Mouse (Mus musculus) CD4-positive, CD25-positive, alpha-beta regulatory T cell, adult 4 months (primary cell): ENCODE results near the gene Il4ra. TPM values are rescaled to one million over a fixed set of nuclear protein-coding genes. Genes with fewer than 3 reads are reported as not detected.

Source experiments
- ATAC-seq: one replicate; pipeline ENCODE4 v1.8.0; 2017
- polyA plus RNA-seq, 2 experiments: library from polyadenylated mRNA; unstranded; fragments of 100-300 nt; shearing (Covaris generic); gene quantifications; one replicate each; pipeline ENCODE4 v1.2.1; 2017

The Il4ra gene
- polyA plus RNA-seq, 2 experiments from 2014 or later, result 102 to 165 TPM

DNA sequence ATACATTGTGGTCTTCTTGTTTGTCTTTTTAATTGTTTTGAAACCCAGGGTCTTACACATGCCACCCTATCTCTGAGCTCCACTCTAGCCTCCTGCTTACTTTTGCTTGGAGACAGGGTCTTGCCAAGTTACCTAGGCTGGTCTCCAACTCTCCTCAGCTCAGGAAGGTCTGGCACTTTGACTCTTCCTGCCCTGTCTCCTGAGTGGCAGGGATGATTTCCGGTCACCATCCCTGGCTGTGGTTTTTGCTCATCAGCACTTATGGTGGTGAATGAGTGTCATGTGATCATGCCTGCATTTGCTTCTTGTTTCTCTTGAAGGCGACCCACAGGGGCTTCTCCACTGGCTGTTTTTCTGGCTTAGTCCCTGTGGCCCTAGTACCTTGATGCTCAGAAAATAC, 21.9 kb downstream of the Il4ra start:
- ATAC-seq, result no peak

GRCm38 (mm10) chr7:125574832-125575231, 22.9 kb downstream of the Il4ra start:
- ATAC-seq, result no peak

GRCm38 (mm10) chr7:125575738-125576540, 24.0 kb downstream of the Il4ra start:
- no peak for ATAC-seq

DNA sequence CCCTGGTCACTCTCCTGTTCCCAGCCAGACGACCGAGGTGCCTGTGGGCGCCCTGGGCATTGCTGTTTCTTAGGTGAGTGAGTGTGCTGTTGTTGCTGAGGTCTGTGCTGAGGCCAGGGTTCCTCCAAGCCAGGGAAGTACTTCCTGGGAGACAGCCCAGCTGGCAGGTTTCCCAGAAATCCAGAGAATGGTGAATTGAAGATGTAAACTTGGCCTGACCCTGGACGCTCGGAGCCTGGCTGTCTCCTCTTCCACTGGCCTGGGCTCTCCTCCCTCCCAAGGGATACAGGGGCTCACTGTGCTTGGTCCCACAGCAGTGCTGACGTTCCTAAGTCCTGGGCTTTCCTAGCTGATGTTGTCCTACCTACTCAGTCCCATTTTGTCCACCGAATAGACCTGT, 25.1 kb downstream of the Il4ra start:
- ATAC-seq, result no peak

GRCm38 (mm10) chr7:125577486-125578088, 25.7 kb downstream of the Il4ra start:
- ATAC-seq, result no peak

DNA sequence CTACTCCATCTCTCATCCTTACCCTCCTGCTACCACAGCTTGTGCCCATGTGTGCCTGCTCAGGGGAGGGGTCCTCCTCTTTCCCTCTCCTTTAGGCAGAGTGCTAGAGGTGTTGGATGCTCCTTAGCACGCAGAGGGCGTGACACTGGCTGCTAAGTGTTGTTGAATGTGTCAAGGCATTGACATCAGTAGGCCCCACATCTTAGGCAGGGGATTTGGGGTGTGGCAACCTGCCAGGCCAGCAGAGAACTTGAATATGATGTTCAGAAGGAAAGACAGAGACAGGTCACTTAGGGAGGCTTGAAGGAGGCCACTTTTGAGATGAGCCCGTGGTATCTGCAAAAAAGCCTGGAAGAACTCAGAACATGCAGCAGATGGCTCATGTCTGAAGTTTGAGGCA, 26.2 kb downstream of the Il4ra start:
- ATAC-seq, result no peak

- ATAC-seq, result peak; percentile 46
These were observed 27.8 kb downstream of the Il4ra start for GRCm38 (mm10) chr7:125579545-125580219.

DNA sequence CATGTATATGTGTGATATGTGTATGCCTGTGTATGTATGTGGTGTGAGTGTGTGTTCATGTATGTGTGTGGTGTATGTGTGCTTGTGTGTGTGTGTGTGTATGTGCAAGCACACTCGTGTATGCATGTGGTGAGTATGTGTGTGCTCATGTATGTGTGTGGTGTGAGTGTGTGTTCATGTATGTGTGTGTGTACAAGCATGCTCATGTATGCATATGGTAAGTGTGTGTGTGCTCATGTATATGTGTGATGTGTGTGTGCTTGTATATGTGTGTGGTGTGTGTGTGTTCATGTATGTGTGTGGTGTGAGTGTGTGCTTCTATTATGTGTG, 28.3 kb downstream of the Il4ra start:
- no peak for ATAC-seq

DNA sequence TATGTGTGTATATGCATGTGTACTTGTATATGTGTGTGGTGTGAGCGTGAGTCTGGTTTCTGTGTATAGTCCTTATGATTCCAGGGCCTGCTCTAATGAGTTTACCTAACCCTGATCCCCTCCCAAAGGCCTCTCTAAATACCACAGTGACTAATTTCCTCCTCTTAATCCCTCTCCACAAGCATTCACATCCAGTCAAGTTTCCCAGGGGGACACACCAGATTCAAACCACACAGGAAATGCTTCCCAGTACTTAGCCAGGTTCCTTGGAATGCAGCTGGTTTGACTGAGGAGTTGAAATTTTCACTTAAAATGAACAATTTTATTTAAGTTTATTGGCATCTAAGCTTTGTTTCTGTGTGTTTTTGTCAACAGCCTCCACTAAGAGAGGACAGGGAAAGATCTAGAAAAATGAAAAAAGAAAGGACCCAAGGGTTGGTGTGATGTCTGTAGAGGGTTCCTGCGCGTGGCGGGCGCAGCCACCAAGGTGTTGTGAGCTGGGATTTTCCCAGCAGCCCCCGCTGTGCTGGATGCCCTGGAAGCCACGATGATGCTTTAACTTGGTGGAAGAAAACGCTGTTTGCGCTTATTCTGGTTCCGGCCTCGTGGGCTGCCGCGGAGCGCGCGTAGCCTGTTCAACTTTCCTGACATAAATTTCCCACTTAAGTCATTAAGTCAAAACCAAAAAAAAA, 28.9 kb downstream of the Il4ra start:
- ATAC-seq, result peak; percentile 42

DNA sequence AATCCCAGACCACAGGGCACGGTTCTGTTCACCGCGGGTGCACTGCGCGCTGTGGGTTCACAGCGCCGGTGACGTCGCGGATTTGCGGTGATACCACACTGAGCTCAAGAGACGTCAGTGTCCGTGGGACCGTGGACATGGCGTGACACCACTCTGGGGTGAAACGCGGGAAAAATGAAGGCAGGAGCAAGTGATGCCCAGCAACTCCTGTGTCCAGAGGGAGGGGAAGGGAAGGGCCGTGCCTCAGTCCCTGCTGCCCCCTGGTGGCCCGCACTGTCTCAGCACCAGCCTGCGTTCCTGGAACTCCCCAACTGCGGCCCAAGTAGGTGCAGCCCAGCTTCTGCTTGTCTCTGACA, 29.4 kb downstream of the Il4ra start:
- peak; percentile 59 for ATAC-seq

- no peak for ATAC-seq
These were observed 31.5 kb downstream of the Il4ra start for GRCm38 (mm10) chr7:125583325-125584004.

- no peak for ATAC-seq
These were observed 32.1 kb downstream of the Il4ra start for GRCm38 (mm10) chr7:125584005-125584369.

- ATAC-seq, result no peak
These were observed 34.4 kb downstream of the Il4ra start for GRCm38 (mm10) chr7:125586355-125586754.

GRCm38 (mm10) chr7:125588721-125589120, 36.8 kb downstream of the Il4ra start:
- ATAC-seq, result peak; percentile 91

DNA sequence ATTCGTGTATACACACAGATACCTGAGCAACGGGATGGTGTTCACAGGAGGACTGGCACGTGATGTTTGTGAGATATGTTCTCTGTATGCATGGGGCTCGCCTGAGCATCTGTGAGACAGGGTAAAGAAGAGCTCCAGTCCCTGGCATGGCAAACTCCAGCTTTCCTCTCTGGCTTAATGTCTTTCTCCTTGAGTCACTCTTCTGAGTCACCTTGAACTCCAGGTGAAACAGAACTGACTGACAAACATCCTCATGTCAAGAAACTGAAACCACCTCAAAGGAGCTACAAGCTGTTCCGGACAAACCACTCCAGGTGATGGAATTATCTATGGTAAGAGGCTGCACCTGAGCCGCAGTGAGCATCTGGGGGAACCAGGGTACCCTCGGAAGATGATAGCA, 38.0 kb downstream of the Il4ra start:
- no peak for ATAC-seq

- ATAC-seq, result peak; percentile 87
These were observed 41.9 kb downstream of the Il4ra start for GRCm38 (mm10) chr7:125593831-125594230.

DNA sequence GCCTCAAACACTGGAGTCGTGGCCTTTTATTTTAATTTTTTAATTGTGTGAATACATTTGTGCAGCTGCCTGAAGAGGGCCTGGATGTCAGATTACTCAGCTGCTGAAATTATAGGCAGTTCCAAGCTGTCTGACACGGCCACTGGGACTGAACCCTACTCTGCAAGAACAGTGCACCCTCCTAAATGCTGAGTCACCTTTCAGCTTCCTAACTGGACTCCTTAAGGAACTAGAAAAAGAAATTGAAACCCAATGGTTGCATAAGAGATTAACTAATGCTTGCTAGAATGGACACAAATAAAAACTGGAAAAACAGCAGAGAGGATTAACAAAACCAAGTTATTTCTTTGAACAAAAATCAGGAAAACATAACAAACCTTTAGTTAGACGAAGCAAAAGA, 44.5 kb downstream of the Il4ra start:
- ATAC-seq, result no peak

DNA sequence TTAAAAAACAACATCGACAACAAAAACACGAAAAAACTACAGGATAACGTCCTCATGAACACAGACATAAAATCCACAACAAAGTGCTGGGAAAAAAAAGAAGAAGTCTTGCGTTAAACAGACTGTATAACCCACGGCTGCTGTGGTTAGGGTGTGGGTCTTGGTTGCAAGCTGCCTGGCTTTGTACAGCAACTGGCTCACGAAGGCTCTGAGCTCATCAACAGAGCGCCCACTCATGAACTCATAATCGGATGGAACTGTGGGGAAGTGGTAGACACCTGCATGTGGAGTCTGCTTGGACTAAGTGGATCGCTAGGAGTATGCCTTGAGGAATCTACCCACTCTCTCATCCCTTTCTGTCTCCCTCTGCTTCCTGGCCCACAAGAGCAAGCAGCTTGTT, 45.2 kb downstream of the Il4ra start:
- ATAC-seq, result peak; percentile 44

- ATAC-seq, result no peak
These were observed 45.8 kb downstream of the Il4ra start for GRCm38 (mm10) chr7:125597516-125598347.

GRCm38 (mm10) chr7:125599373-125599973, 47.6 kb downstream of the Il4ra start:
- no peak for ATAC-seq

- ATAC-seq, result no peak
These were observed 48.2 kb downstream of the Il4ra start for GRCm38 (mm10) chr7:125600136-125600535.
